17 mouse cellular contexts compared by ENCODE assay signal in genomic region chr4:116088510-116089249, GRCm38 (mm10). TPM values are rescaled to one million over a fixed set of nuclear protein-coding genes. Genes with fewer than 3 reads are reported as not detected.
DNase-seq lines count a peak whose midpoint lies in the region; ATAC-seq lines count a peak whose summit lies in the region.
"Had no signal": no experiment of that assay in that cellular context is flagged by ENCODE, and none has a peak within 500 bp of the region (broad histone marks: within the 10 kb centered on the region; RNA-seq: fewer than 3 reads in every experiment).

No protein-coding gene starts in this region.

- whole genome bisulfite sequencing in liver, embryonic 13.5 days (ENCODE audit: insufficient replicate concordance), result 84% methylated on average over 23 of the region's 23 CpGs
- 85% methylated on average over 23 of the region's 23 CpGs for WGBS in liver, embryonic 12.5 days (ENCODE audit: insufficient replicate concordance)

- no peaks in the 10 kb centered on the region for H3K9me3 ChIP-seq in liver, embryonic 13.5 days (replicated peaks)
- no peaks in the 10 kb centered on the region for H3K9me3 ChIP-seq in liver, embryonic 12.5 days (replicated peaks)
- H3K9me3 ChIP-seq: limb, embryonic 12.5 days; midbrain, embryonic 12.5 days had no signal

- ATAC-seq in liver, embryonic 13.5 days (ENCODE audit: low read depth), result 0 out of 2 replicates have a peak, but pooled peaks have one; percentile 2
- no peak for ATAC-seq in liver, embryonic 12.5 days

- no peak overlapping the region for H3K27ac ChIP-seq in liver, embryonic 13.5 days
- H3K27ac ChIP-seq in liver, embryonic 12.5 days, result no peak overlapping the region
- H3K27ac ChIP-seq: limb, embryonic 12.5 days; midbrain, embryonic 12.5 days had no signal

- H3K4me3 ChIP-seq in liver, embryonic 13.5 days (replicated peaks), result no peak overlapping the region
- H3K4me3 ChIP-seq in liver, embryonic 12.5 days, result no peak overlapping the region
- H3K4me3 ChIP-seq: erythroblast, embryonic 14.5 days; limb, embryonic 12.5 days; midbrain, embryonic 12.5 days had no signal

- peak; percentile 19 for DNase-seq in gastrocnemius, postnatal 10 days
- no peak for DNase-seq in gastrocnemius, adult 8-10 months (ENCODE audit: low spot score in 2 of 2)
- DNase-seq in liver, embryonic 13.5 days, result no peak
- DNase-seq in ZHBTc4 (ENCODE audit: low read depth, low spot score), result peak; percentile 56
- DNase-seq in thymus, postnatal 0 days (ENCODE audit: low spot score), result peak; percentile 48
- DNase-seq in embryo, embryonic 10.5 days (ENCODE audit: low spot score), result no peak
- DNase-seq in layer of hippocampus, postnatal 14 days (ENCODE audit: low spot score in 2 of 2), result no peak
- DNase-seq: embryo, embryonic 11 days; kidney, adult 2 months; kidney, postnatal 25 days; lung, adult 2 months; lung, postnatal 4 days; right cerebral cortex, postnatal 25 days had no signal

- no peaks in the 10 kb centered on the region for H3K27me3 ChIP-seq in liver, embryonic 13.5 days
- H3K27me3 ChIP-seq in liver, embryonic 12.5 days (replicated peaks), result no peaks in the 10 kb centered on the region
- H3K27me3 ChIP-seq: limb, embryonic 12.5 days; midbrain, embryonic 12.5 days had no signal

- no peak overlapping the region for H3K4me2 ChIP-seq in liver, embryonic 13.5 days
- no peak overlapping the region for H3K4me2 ChIP-seq in liver, embryonic 12.5 days
- H3K4me2 ChIP-seq: limb, embryonic 12.5 days; midbrain, embryonic 12.5 days had no signal

- H3K9ac ChIP-seq in liver, embryonic 13.5 days, result no peak overlapping the region
- H3K9ac ChIP-seq in liver, embryonic 12.5 days, result no peak overlapping the region
- H3K9ac ChIP-seq: limb, embryonic 12.5 days; midbrain, embryonic 12.5 days had no signal

- H3K4me1 ChIP-seq in liver, embryonic 13.5 days (replicated peaks), result no peaks in the 10 kb centered on the region
- H3K4me1 ChIP-seq in liver, embryonic 12.5 days, result no peaks in the 10 kb centered on the region
- H3K4me1 ChIP-seq: limb, embryonic 12.5 days; midbrain, embryonic 12.5 days had no signal

- H3K36me3 ChIP-seq in liver, embryonic 13.5 days, result peaks cover 73% of the 10 kb centered on the region
- H3K36me3 ChIP-seq in liver, embryonic 12.5 days, result peaks cover 96% of the 10 kb centered on the region

RNA-seq across cellular contexts. Expression of gene Lrrc41, which starts 13.6 kb away (rescaled TPM):
- 10 to 100 TPM; 26.8 to 31.2 TPM for total RNA-seq in gastrocnemius, postnatal 10 days (2021)
- total RNA-seq in gastrocnemius, adult 8-10 months (2022), result 10 to 100 TPM; 16.3 to 22.4 (median 18.6) TPM
- polyA plus RNA-seq in liver, embryonic 13.5 days (2015; fragmentation: Nextera tagmentation; extraction: Ambion mirVana), result 28.5 and 32.5 TPM in 2 replicates
- 42.2 and 43.7 TPM in 2 replicates for polyA plus RNA-seq in liver, embryonic 12.5 days (2016; fragmentation: Nextera tagmentation; extraction: Ambion mirVana)
- polyA plus RNA-seq in thymus, postnatal 0 days (2015; fragmentation: Nextera tagmentation; extraction: Ambion mirVana), result 41.6 and 42.1 TPM in 2 replicates
- 10 to 100 TPM; 46.9 to 49.4 TPM for total RNA-seq in layer of hippocampus, postnatal 14 days (2021)

RNA-seq across cellular contexts. Expression of gene Uqcrh, which starts 13.8 kb away (rescaled TPM):
- 100 to 1,000 TPM; 741 to 954 TPM for total RNA-seq in gastrocnemius, postnatal 10 days (2021)
- total RNA-seq in gastrocnemius, adult 8-10 months (2022), result 100 to 1,000 TPM; 732 to 881 (median 822) TPM
- polyA plus RNA-seq in liver, embryonic 13.5 days (2015; fragmentation: Nextera tagmentation; extraction: Ambion mirVana), result 366 and 368 TPM in 2 replicates
- 326 and 344 TPM in 2 replicates for polyA plus RNA-seq in liver, embryonic 12.5 days (2016; fragmentation: Nextera tagmentation; extraction: Ambion mirVana)
- polyA plus RNA-seq in thymus, postnatal 0 days (2015; fragmentation: Nextera tagmentation; extraction: Ambion mirVana), result 652 and 689 TPM in 2 replicates
- total RNA-seq in layer of hippocampus, postnatal 14 days (2021), result 100 to 1,000 TPM; 428 to 464 TPM

RNA-seq across cellular contexts. Expression of gene Rad54l, which starts 34.8 kb away (rescaled TPM):
- total RNA-seq in gastrocnemius, postnatal 10 days (2021), result 1 to 10 TPM; 2.2 to 3.6 TPM
- total RNA-seq in gastrocnemius, adult 8-10 months (2022), result under 1 TPM; 0.18 to 0.46 (median 0.27) TPM
- polyA plus RNA-seq in liver, embryonic 13.5 days (2015; fragmentation: Nextera tagmentation; extraction: Ambion mirVana), result 33.8 and 39.0 TPM in 2 replicates
- polyA plus RNA-seq in liver, embryonic 12.5 days (2016; fragmentation: Nextera tagmentation; extraction: Ambion mirVana), result 45.0 and 45.4 TPM in 2 replicates
- 26.0 and 26.4 TPM in 2 replicates for polyA plus RNA-seq in thymus, postnatal 0 days (2015; fragmentation: Nextera tagmentation; extraction: Ambion mirVana)
- total RNA-seq in layer of hippocampus, postnatal 14 days (2021), result 1 to 10 TPM; 1.2 TPM

RNA-seq across cellular contexts. Expression of gene Pomgnt1, which starts 35.0 kb away (rescaled TPM):
- total RNA-seq in gastrocnemius, postnatal 10 days (2021), result 10 to 100 TPM; 53.7 to 55.1 TPM
- 10 to 100 TPM; 50.0 to 51.9 (median 50.8) TPM for total RNA-seq in gastrocnemius, adult 8-10 months (2022)
- polyA plus RNA-seq in liver, embryonic 13.5 days (2015; fragmentation: Nextera tagmentation; extraction: Ambion mirVana), result 13.3 and 14.4 TPM in 2 replicates
- 23.8 and 24.2 TPM in 2 replicates for polyA plus RNA-seq in liver, embryonic 12.5 days (2016; fragmentation: Nextera tagmentation; extraction: Ambion mirVana)
- 28.6 and 30.5 TPM in 2 replicates for polyA plus RNA-seq in thymus, postnatal 0 days (2015; fragmentation: Nextera tagmentation; extraction: Ambion mirVana)
- total RNA-seq in layer of hippocampus, postnatal 14 days (2021), result 10 to 100 TPM; 71.8 to 72.1 TPM

RNA-seq across cellular contexts. Expression of gene Nsun4, which starts 35.0 kb away (rescaled TPM):
- total RNA-seq in gastrocnemius, postnatal 10 days (2021), result 10 to 100 TPM; 12.4 to 12.9 TPM
- total RNA-seq in gastrocnemius, adult 8-10 months (2022), result 10 to 100 TPM; 13.3 to 13.5 (median 13.4) TPM
- polyA plus RNA-seq in liver, embryonic 13.5 days (2015; fragmentation: Nextera tagmentation; extraction: Ambion mirVana), result 9.4 and 11.2 TPM in 2 replicates
- 10.7 and 11.4 TPM in 2 replicates for polyA plus RNA-seq in liver, embryonic 12.5 days (2016; fragmentation: Nextera tagmentation; extraction: Ambion mirVana)
- 17.9 and 18.6 TPM in 2 replicates for polyA plus RNA-seq in thymus, postnatal 0 days (2015; fragmentation: Nextera tagmentation; extraction: Ambion mirVana)
- total RNA-seq in layer of hippocampus, postnatal 14 days (2021), result 10 to 100 TPM in 1 of 2 experiments, 1 to 10 TPM in 1; 9.0 to 10.8 TPM

Comparison
In these comparisons a context has a peak if more than half of its experiments do, and no peak if none do; other contexts are left out.
1. DNase-seq: peak in gastrocnemius, postnatal 10 days (single experiment), ZHBTc4 (single experiment) and thymus, postnatal 0 days (single experiment); none in gastrocnemius, adult 8-10 months (0 of 2), liver, embryonic 13.5 days (single experiment), embryo, embryonic 10.5 days (single experiment) and layer of hippocampus, postnatal 14 days (0 of 2).